Mouse (Mus musculus) lung, postnatal 4 days (tissue): Measurements from ENCODE around the gene Leng1.
A peak's percentile ranks its signal among the peaks of the same experiment; 100 is the strongest.

Experiments used
- DNase-seq, 2 experiments: peaks; one replicate each; pipeline ENCODE4 v3.0.0; 2021

Leng1 gene

GRCm38 (mm10) chr7:3691919-3692318 is 26.3 kb upstream of the Leng1 start:
- DNase-seq = no peak

- DNase-seq = no peak
Measured at GRCm38 (mm10) chr7:3685400-3686187, 20.0 kb upstream of the Leng1 start.

- no peak for DNase-seq
Measured at GRCm38 (mm10) chr7:3684698-3685097, 19.1 kb upstream of the Leng1 start.

GRCm38 (mm10) chr7:3683908-3684550 is 18.4 kb upstream of the Leng1 start:
- DNase-seq = no peak

- peak; percentile 61 to 66 for DNase-seq
Measured at GRCm38 (mm10) chr7:3677342-3677741, 11.7 kb upstream of the Leng1 start, which contains the start of gene Tmc4. Gene Tmc4, minus strand, starts transcription at chr7:3677553.

GRCm38 (mm10) chr7:3676371-3676770 is 10.7 kb upstream of the Leng1 start:
- no peak for DNase-seq

GRCm38 (mm10) chr7:3675228-3675548 is 9.5 kb upstream of the Leng1 start:
- DNase-seq = no peak

- peak; percentile 80 to 87 for DNase-seq
Measured at GRCm38 (mm10) chr7:3674507-3675227, 9.0 kb upstream of the Leng1 start.

- peak in 1 of 2 experiments; percentile 34 for DNase-seq
Measured at GRCm38 (mm10) chr7:3666921-3667391, 1.3 kb upstream of the Leng1 start.

GRCm38 (mm10) chr7:3664524-3665214 is 971 bp downstream of the Leng1 start:
- DNase-seq = peak in 1 of 2 experiments; percentile 33

GRCm38 (mm10) chr7:3658578-3658977 is 7.1 kb downstream of the Leng1 start:
- DNase-seq = no peak

GRCm38 (mm10) chr7:3656966-3657365 is 8.7 kb downstream of the Leng1 start:
- no peak for DNase-seq

- no peak for DNase-seq
Measured at GRCm38 (mm10) chr7:3646641-3647040, 19.0 kb downstream of the Leng1 start.

GRCm38 (mm10) chr7:3646188-3646587 is 19.5 kb downstream of the Leng1 start:
- DNase-seq = no peak

GRCm38 (mm10) chr7:3645488-3646025 is 20.1 kb downstream of the Leng1 start:
- DNase-seq = no peak

- DNase-seq = peak; percentile 98 to 100
Measured at GRCm38 (mm10) chr7:3644672-3645487, 20.8 kb downstream of the Leng1 start, which contains the start of gene Cnot3. Gene Cnot3, plus strand, starts transcription at chr7:3645268.

- peak in 1 of 2 experiments; percentile 15 for DNase-seq
Measured at GRCm38 (mm10) chr7:3644348-3644671, 21.3 kb downstream of the Leng1 start.

- no peak for DNase-seq
Measured at GRCm38 (mm10) chr7:3643843-3644242, 21.8 kb downstream of the Leng1 start.

GRCm38 (mm10) chr7:3643412-3643811 is 22.2 kb downstream of the Leng1 start:
- DNase-seq = no peak

- no peak for DNase-seq
Measured at GRCm38 (mm10) chr7:3630478-3630815, 35.2 kb downstream of the Leng1 start.

- peak; percentile 93 to 94 for DNase-seq
Measured at GRCm38 (mm10) chr7:3629543-3630477, 35.8 kb downstream of the Leng1 start, which contains the start of the genes Tfpt and Prpf31. Gene Tfpt, minus strand, starts transcription at chr7:3629929. Gene Prpf31, plus strand, starts transcription at chr7:3629985.
